In genomic region chr1:182491839-182492238, GRCm38 (mm10) we compare ENCODE assay signal across 5 mouse cellular contexts.
"Had no signal": no experiment of that assay in that cellular context is flagged by ENCODE, and none has a peak within 500 bp of the region (broad histone marks: within the 10 kb centered on the region; RNA-seq: fewer than 3 reads in every experiment).

No protein-coding gene starts in this region.

- DNase-seq: kidney, adult 2 months; kidney, postnatal 14 days; left cerebral cortex, postnatal 4 days; lung, embryonic 14.5 days; right cerebral cortex, postnatal 14 days had no signal
